ENCODE assay signal across 13 mouse cellular contexts in genomic region chr2:12308466-12308865, GRCm38 (mm10). TPM values are rescaled to one million over a fixed set of nuclear protein-coding genes. Genes with fewer than 3 reads are reported as not detected.
DNase-seq lines count a peak whose midpoint lies in the region; ATAC-seq and TF ChIP-seq lines count a peak whose summit lies in the region.
"Had no signal": no experiment of that assay in that cellular context is flagged by ENCODE, and none has a peak within 500 bp of the region (broad histone marks: within the 10 kb centered on the region; RNA-seq: fewer than 3 reads in every experiment).

No protein-coding gene starts in this region.

- DNase-seq in heart, adult 11 months = peak; percentile 45
- DNase-seq in heart, adult 9 months (ENCODE audit: low spot score in 2 of 2) = no peak
- no peak for DNase-seq in liver, embryonic 14.5 days (ENCODE audit: low read depth in 3 of 3, low spot score in 3 of 3)
- peak; percentile 11 for DNase-seq in ES-CJ7 (ENCODE audit: low read depth, low spot score)
- DNase-seq in embryo, embryonic 11 days = peak; percentile 42
- DNase-seq in left cerebral cortex, postnatal 36 days (ENCODE audit: low spot score in 2 of 2) = no peak
- no peak for DNase-seq in right cerebral cortex, postnatal 10 days (ENCODE audit: low spot score in 2 of 2)
- DNase-seq: adrenal gland, postnatal 14 days; heart, postnatal 36 days had no signal

- no peak for TF ChIP-seq EP300 in liver, embryonic 14.5 days (IDR thresholded peaks at IDR 0.05; ENCODE audit: low read depth)

- H3K36me3 ChIP-seq in liver, embryonic 14.5 days (replicated peaks; ENCODE audit: control insufficient read depth, insufficient read depth, low read depth) = no peaks in the 10 kb centered on the region
- H3K36me3 ChIP-seq in liver, embryonic 12.5 days = no peaks in the 10 kb centered on the region
- H3K36me3 ChIP-seq: neural tube, embryonic 15.5 days; stomach, embryonic 15.5 days had no signal

- no peak for ATAC-seq in liver, embryonic 14.5 days (ENCODE audit: insufficient read depth)
- no peak for ATAC-seq in liver, embryonic 12.5 days
- ATAC-seq: inflammation-experienced regulatory T-cells, adult 6 months had no signal

- intact Hi-C loops in left cerebral cortex, postnatal 36 days (cut with DNase I) = no loop called here

- H3K4me3 ChIP-seq in liver, embryonic 14.5 days (ENCODE audit: insufficient read depth in 1 of 2, low read depth in 2 of 2, low read length in 2 of 2) = no peak overlapping the region
- no peak overlapping the region for H3K4me3 ChIP-seq in liver, embryonic 12.5 days
- H3K4me3 ChIP-seq: neural tube, embryonic 15.5 days; stomach, embryonic 15.5 days had no signal

- no peaks in the 10 kb centered on the region for H3K27me3 ChIP-seq in liver, embryonic 14.5 days (ENCODE audit: control insufficient read depth, insufficient read depth, low read length)
- peaks cover 18% of the 10 kb centered on the region; the same call in 1 of the 2 replicates for H3K27me3 ChIP-seq in liver, embryonic 12.5 days (replicated peaks)
- H3K27me3 ChIP-seq: neural tube, embryonic 15.5 days; stomach, embryonic 15.5 days had no signal

- H3K27ac ChIP-seq in liver, embryonic 14.5 days = no peak overlapping the region
- no peak overlapping the region for H3K27ac ChIP-seq in liver, embryonic 12.5 days
- H3K27ac ChIP-seq: neural tube, embryonic 15.5 days; stomach, embryonic 15.5 days had no signal

- H3K9me3 ChIP-seq in liver, embryonic 14.5 days (ENCODE audit: control insufficient read depth, low read length) = no peaks in the 10 kb centered on the region
- no peaks in the 10 kb centered on the region for H3K9me3 ChIP-seq in liver, embryonic 12.5 days (replicated peaks)
- H3K9me3 ChIP-seq: neural tube, embryonic 15.5 days; stomach, embryonic 15.5 days had no signal

- no peaks in the 10 kb centered on the region for H3K4me1 ChIP-seq in liver, embryonic 14.5 days (replicated peaks; ENCODE audit: control insufficient read depth in 2 of 2, insufficient read depth in 2 of 2, low read length in 1 of 2)
- no peaks in the 10 kb centered on the region for H3K4me1 ChIP-seq in liver, embryonic 12.5 days
- H3K4me1 ChIP-seq: neural tube, embryonic 15.5 days; stomach, embryonic 15.5 days had no signal

- H3K4me2 ChIP-seq in liver, embryonic 14.5 days (ENCODE audit: low read depth) = no peak overlapping the region
- H3K4me2 ChIP-seq in liver, embryonic 12.5 days = no peak overlapping the region
- H3K4me2 ChIP-seq: neural tube, embryonic 15.5 days; stomach, embryonic 15.5 days had no signal

- TF ChIP-seq CTCF in liver, embryonic 14.5 days (IDR thresholded peaks at IDR 0.05; ENCODE audit: low read depth) = peak; percentile 30; the same call in 1 of the 2 replicates

- H3K9ac ChIP-seq in liver, embryonic 14.5 days (replicated peaks) = no peak overlapping the region
- H3K9ac ChIP-seq in liver, embryonic 12.5 days = no peak overlapping the region
- H3K9ac ChIP-seq: neural tube, embryonic 15.5 days; stomach, embryonic 15.5 days had no signal

RNA-seq across cellular contexts. Expression of gene Itga8, which starts 6.7 kb away (rescaled TPM):
- 0.74 and 1.2 TPM in 2 replicates for polyA plus RNA-seq in liver, embryonic 14.5 days (2012; rRNA removed)
- polyA plus RNA-seq in liver, embryonic 14.5 days (2014; fragmentation: Nextera tagmentation; extraction: Ambion mirVana) = 1.8 and 2.0 TPM in 2 replicates
- 3.9 and 4.5 TPM in 2 replicates for polyA plus RNA-seq in liver, embryonic 12.5 days (2016; fragmentation: Nextera tagmentation; extraction: Ambion mirVana)
- total RNA-seq in left cerebral cortex, postnatal 36 days (2021) = 10 to 100 TPM in 1 of 2 experiments, 1 to 10 TPM in 1; 7.2 to 10.9 TPM
- polyA plus RNA-seq: inflammation-experienced regulatory T-cells, adult 6 months had no signal

Comparison
In these comparisons a context has a peak if more than half of its experiments do, and no peak if none do; other contexts are left out.
1. DNase-seq: peak in heart, adult 11 months (single experiment), ES-CJ7 (single experiment) and embryo, embryonic 11 days (single experiment); none in heart, adult 9 months (0 of 2), liver, embryonic 14.5 days (0 of 3), left cerebral cortex, postnatal 36 days (0 of 2) and right cerebral cortex, postnatal 10 days (0 of 2).